Mouse (Mus musculus): ENCODE data around the gene Xiap. TPM values are rescaled to one million over a fixed set of nuclear protein-coding genes. Genes with fewer than 3 reads are reported as not detected.
A peak's percentile ranks its signal among the peaks of the same experiment; 100 is the strongest.

Xiap gene
- polyA plus RNA-seq, 1 experiment from 2014 or later, result 14.2 TPM

DNA sequence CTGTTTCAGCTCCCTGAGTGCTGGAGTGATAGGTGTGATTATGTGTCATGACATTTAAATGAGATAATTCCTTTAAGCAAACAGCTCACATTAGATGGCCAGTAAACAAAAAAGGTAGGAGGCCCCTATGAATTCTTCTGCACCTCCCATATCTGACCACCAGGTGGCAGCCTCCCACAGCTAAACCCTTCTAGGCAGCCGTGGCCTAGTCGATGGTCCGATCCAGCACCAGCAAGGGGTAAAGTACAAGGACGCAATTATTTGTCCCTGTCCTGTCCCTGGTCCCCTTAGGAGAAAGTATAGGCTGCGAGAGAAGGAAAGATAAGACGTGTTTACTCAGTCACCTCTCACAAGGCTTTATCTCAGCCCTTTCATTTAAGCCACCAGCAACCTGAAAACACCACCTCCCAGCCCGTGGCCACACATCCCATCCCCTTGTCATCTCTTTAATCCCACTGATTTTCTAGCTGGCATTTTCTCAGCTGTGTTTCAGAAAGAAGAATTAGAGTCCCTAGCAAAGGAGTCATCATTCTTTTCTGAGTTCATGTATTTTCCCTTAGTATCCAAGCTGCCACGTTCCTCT, 26.3 kb upstream of the Xiap start:
- no peak overlapping the region for H3K4me3 ChIP-seq (ENCODE audit: low read depth, low read length)
- H3K4me2 ChIP-seq (replicated peaks; ENCODE audit: low read depth), result 0 out of 2 replicates have a peak overlapping the region, but pooled peaks have one; percentile 10
- ATAC-seq, result peak; percentile 73
- H3K27ac ChIP-seq (ENCODE audit: low read depth, low read length), result no peak overlapping the region
- H3K4me1 ChIP-seq (replicated peaks; ENCODE audit: control insufficient read depth, insufficient read depth, low read length), result no peaks in the 10 kb centered on the region
- TF ChIP-seq CTCF (IDR thresholded peaks at IDR 0.05; ENCODE audit: low read depth), result peak; percentile 87
- 33% methylated on average over 8 of the region's 8 CpGs for WGBS
- no peaks in the 10 kb centered on the region for H3K36me3 ChIP-seq (ENCODE audit: control insufficient read depth, insufficient read depth)
- no peak overlapping the region for H3K9ac ChIP-seq (ENCODE audit: low read depth, low read length)
- no peaks in the 10 kb centered on the region for H3K9me3 ChIP-seq (ENCODE audit: control insufficient read depth)
- H3K27me3 ChIP-seq (replicated peaks; ENCODE audit: control insufficient read depth, insufficient read depth, low read length), result no peaks in the 10 kb centered on the region

DNA sequence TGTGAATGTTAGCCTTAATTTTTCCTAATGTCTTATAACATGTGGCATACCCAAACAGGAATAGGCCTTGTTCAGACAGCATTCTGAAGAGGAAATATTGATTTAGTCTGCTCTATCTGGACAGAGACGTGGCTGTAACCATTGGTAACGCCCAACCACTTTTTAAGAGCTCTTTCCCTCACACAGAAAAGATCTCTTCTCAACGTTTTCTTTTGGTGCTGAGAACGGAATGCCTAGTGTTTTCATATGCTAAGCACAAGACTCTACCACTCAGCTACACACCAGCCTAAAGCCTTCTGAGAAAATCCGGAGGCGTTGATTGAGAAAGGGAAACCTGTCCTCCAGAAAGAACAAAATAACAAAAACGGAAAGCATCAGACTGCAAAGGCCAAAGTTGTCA, 25.6 kb upstream of the Xiap start:
- Histone ChIP-seq H3K9ac (ENCODE audit: low read depth, low read length) (no peak overlapping the region), H3K27ac (ENCODE audit: low read depth, low read length) (no peak overlapping the region), H3K27me3 (replicated peaks; ENCODE audit: control insufficient read depth, insufficient read depth, low read length) (no peaks in the 10 kb centered on the region), H3K4me2 (replicated peaks; ENCODE audit: low read depth) (no peak overlapping the region), H3K4me1 (replicated peaks; ENCODE audit: control insufficient read depth, insufficient read depth, low read length) (no peaks in the 10 kb centered on the region), H3K36me3 (ENCODE audit: control insufficient read depth, insufficient read depth) (no peaks in the 10 kb centered on the region), H3K9me3 (ENCODE audit: control insufficient read depth) (no peaks in the 10 kb centered on the region), H3K4me3 (ENCODE audit: low read depth, low read length) (no peak overlapping the region)
- WGBS, result 71% methylated on average over 7 of the region's 7 CpGs
- no peak for ATAC-seq
- TF ChIP-seq CTCF (IDR thresholded peaks at IDR 0.05; ENCODE audit: low read depth), result no peak

DNA sequence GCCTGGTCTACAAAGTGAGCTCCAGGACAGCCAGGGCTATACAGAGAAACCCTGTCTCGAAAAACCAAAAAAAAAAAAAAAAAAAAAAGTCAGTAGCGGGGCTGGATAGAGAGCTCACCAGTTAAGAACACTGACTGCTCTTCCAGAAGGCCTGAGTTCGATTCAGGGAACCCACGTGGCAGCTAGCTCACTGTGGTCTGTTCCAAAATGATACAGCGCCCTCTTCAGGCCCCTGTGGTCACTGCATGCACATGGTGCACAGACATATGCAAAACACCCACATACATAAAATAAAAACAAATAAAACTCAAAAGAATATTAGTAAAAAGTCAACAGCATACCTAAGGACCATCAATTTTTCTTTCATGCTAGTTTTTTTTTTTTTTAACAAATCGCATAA, 20.0 kb upstream of the Xiap start:
- Histone ChIP-seq H3K4me2 (replicated peaks; ENCODE audit: low read depth) (no peak overlapping the region), H3K4me3 (ENCODE audit: low read depth, low read length) (no peak overlapping the region), H3K4me1 (replicated peaks; ENCODE audit: control insufficient read depth, insufficient read depth, low read length) (no peaks in the 10 kb centered on the region), H3K27me3 (replicated peaks; ENCODE audit: control insufficient read depth, insufficient read depth, low read length) (no peaks in the 10 kb centered on the region), H3K36me3 (ENCODE audit: control insufficient read depth, insufficient read depth) (no peaks in the 10 kb centered on the region), H3K9ac (ENCODE audit: low read depth, low read length) (no peak overlapping the region), H3K27ac (ENCODE audit: low read depth, low read length) (no peak overlapping the region), H3K9me3 (ENCODE audit: control insufficient read depth) (no peaks in the 10 kb centered on the region)
- 69% methylated on average over 5 of the region's 6 CpGs for WGBS
- ATAC-seq, result no peak
- no peak for TF ChIP-seq CTCF (IDR thresholded peaks at IDR 0.05; ENCODE audit: low read depth)

DNA sequence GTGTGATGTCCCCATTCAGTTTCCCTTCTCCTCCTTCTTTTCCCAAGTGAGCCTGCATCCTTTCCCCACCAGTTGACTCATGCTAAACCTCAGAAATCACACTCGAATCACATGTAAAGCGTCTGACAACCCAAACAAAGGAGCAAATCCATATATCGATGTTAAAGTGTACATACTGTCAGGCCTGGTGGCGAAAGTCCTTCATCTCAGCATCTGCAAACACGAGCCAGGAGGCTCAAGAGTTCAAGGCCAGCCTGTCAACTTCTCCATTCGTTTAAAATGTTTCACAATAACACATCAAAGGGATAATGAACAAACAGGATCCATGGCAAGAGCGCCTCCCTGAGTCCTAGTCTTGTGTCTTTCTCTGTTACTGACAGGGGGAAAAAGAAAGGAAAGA, 14.5 kb upstream of the Xiap start:
- WGBS, result 65% methylated on average over 7 of the region's 7 CpGs
- no peak overlapping the region for H3K4me2 ChIP-seq (replicated peaks; ENCODE audit: low read depth)
- no peaks in the 10 kb centered on the region for H3K36me3 ChIP-seq (ENCODE audit: control insufficient read depth, insufficient read depth)

DNA sequence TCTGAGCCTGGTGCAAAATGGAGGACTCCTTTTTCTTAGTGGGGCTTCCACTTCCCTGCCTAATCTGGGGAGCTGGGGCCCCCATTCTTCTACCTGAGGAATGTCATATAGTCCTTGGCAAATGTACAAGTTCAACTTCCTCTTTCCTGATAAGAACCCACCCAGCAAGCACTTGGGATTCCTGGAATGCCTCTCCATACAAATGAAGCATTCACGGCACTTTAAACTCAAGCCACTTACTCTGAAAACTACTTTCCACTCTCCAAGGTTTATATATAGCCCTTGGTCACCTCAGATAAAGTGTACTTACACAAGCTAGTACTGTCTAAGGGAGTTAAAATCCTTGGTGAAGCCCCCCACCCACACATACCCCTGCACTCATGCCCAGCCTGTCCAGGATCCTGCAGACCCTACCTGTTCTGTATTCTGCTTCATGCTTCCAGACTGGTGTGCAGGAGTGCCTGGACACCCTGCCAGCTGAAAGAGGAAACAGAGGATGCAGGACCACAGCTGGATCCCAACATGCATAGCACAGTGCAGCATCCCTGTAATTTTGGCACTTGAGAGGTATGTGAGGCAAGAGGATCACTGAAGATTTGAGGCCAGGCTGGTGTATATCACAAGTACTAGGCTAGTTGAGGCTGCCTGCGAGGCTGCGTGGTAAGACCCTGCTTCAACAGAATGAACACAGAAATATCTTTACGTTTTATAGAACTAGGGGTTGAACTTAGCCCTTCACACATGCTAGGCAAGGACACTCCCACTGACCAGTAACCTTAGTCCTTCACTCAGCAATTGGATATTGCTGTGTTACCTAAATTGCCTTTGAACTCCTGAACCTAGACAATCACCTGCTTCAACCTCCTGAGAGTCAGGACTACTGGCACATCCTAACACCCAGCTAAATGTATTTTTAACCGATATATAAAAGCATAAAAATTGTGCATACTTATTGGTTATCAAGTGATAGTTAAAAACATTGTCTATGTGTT, 8.5 kb upstream of the Xiap start:
- no peak for TF ChIP-seq CTCF (IDR thresholded peaks at IDR 0.05; ENCODE audit: low read depth)
- peak overlapping the region; percentile 10; the same call in 1 of the 2 replicates for H3K4me2 ChIP-seq (replicated peaks; ENCODE audit: low read depth)
- H3K9ac ChIP-seq (ENCODE audit: low read depth, low read length), result no peak overlapping the region
- H3K27me3 ChIP-seq (replicated peaks; ENCODE audit: control insufficient read depth, insufficient read depth, low read length), result no peaks in the 10 kb centered on the region
- H3K36me3 ChIP-seq (ENCODE audit: control insufficient read depth, insufficient read depth), result no peaks in the 10 kb centered on the region
- no peaks in the 10 kb centered on the region for H3K4me1 ChIP-seq (replicated peaks; ENCODE audit: control insufficient read depth, insufficient read depth, low read length)
- no peak overlapping the region for H3K4me3 ChIP-seq (ENCODE audit: low read depth, low read length)
- ATAC-seq, result peak; percentile 28; the same call in 1 of the 2 replicates
- WGBS, result 43% methylated on average over 5 of the region's 5 CpGs
- peak overlapping the region; percentile 2; the same call in 1 of the 2 replicates for H3K27ac ChIP-seq (ENCODE audit: low read depth, low read length)
- H3K9me3 ChIP-seq (ENCODE audit: control insufficient read depth), result no peaks in the 10 kb centered on the region

More for the DNA sequence above, 14.5 kb upstream of the Xiap start:
- H3K9me3 ChIP-seq (ENCODE audit: control insufficient read depth), result no peaks in the 10 kb centered on the region
- H3K9ac ChIP-seq (ENCODE audit: low read depth, low read length), result no peak overlapping the region
- H3K27me3 ChIP-seq (replicated peaks; ENCODE audit: control insufficient read depth, insufficient read depth, low read length), result no peaks in the 10 kb centered on the region
- no peak overlapping the region for H3K4me3 ChIP-seq (ENCODE audit: low read depth, low read length)
- no peak overlapping the region for H3K27ac ChIP-seq (ENCODE audit: low read depth, low read length)
- no peaks in the 10 kb centered on the region for H3K4me1 ChIP-seq (replicated peaks; ENCODE audit: control insufficient read depth, insufficient read depth, low read length)
- ATAC-seq, result no peak
- no peak for TF ChIP-seq CTCF (IDR thresholded peaks at IDR 0.05; ENCODE audit: low read depth)

DNA sequence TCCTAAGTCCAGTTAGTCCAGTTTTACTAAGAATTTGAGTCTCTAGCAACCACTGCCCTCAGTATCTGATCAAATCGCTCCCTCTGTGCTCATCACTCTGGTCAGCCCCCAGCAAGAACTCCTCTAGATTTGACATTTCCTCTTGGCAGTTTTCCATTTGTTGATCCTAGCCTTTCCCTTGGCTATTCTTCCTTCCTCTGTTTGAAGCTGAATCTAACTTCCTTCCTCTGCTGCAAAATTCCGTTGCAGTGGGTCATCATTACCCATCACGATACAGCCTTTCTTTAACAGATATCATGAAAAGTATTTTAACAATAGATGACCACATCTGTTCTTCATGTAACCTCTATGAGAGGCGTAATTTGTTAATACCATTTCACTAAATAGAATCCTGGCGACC, 2.5 kb upstream of the Xiap start:
- no peak for TF ChIP-seq CTCF (IDR thresholded peaks at IDR 0.05; ENCODE audit: low read depth)
- WGBS, result 65% methylated on average over 5 of the region's 5 CpGs
- Histone ChIP-seq H3K27ac (ENCODE audit: low read depth, low read length) (no peak overlapping the region), H3K36me3 (ENCODE audit: control insufficient read depth, insufficient read depth) (no peaks in the 10 kb centered on the region), H3K4me3 (ENCODE audit: low read depth, low read length) (no peak overlapping the region), H3K4me2 (replicated peaks; ENCODE audit: low read depth) (no peak overlapping the region), H3K9ac (ENCODE audit: low read depth, low read length) (no peak overlapping the region), H3K27me3 (replicated peaks; ENCODE audit: control insufficient read depth, insufficient read depth, low read length) (no peaks in the 10 kb centered on the region), H3K9me3 (ENCODE audit: control insufficient read depth) (no peaks in the 10 kb centered on the region), H3K4me1 (replicated peaks; ENCODE audit: control insufficient read depth, insufficient read depth, low read length) (no peaks in the 10 kb centered on the region)
- ATAC-seq, result no peak
